Mouse (Mus musculus) CH12.LX (cell line): Measurements from ENCODE around the gene Adora1. TPM values are rescaled to one million over a fixed set of nuclear protein-coding genes. Genes with fewer than 3 reads are reported as not detected.
A peak's percentile ranks its signal among the peaks of the same experiment; 100 is the strongest.

Source experiments
- DNase-seq: peaks from one replicate; pipeline ENCODE4 v3.0.0-alpha.2; 2013; ENCODE audit errors: extremely low read depth
- H3K27ac ChIP-seq: 2 replicates; pipeline ENCODE4 v1.5.1; 2012; ENCODE audit warnings: low read depth, mild to moderate bottlenecking, control low read depth, moderate library complexity; ENCODE audit not compliant: insufficient read depth
- H3K27me3 ChIP-seq: replicated peaks from 2 replicates; pipeline ENCODE3; 2012; ENCODE audit warnings: inconsistent platforms
- H3K36me3 ChIP-seq, 2 experiments: replicated peaks in 1 of 2; 2 replicates each; pipeline versions ENCODE3 to v1.6.1; 2012; ENCODE audit warnings: inconsistent platforms in 1 of 2, low read length in 1 of 2, mild to moderate bottlenecking in 1 of 2, mixed read lengths in 1 of 2, moderate library complexity in 1 of 2; ENCODE audit not compliant: control insufficient read depth in 1 of 2, insufficient read depth in 1 of 2
- H3K4me1 ChIP-seq, 2 experiments: 2 replicates each; pipeline ENCODE4 v1.6.1; 2012; ENCODE audit warnings: inconsistent platforms in 1 of 2, moderate library complexity in 1 of 2; ENCODE audit not compliant: insufficient read depth in 2 of 2, control insufficient read depth in 1 of 2
- H3K4me2 ChIP-seq: 2 replicates; pipeline ENCODE4 v1.6.1; 2012; ENCODE audit warnings: low read depth, mild to moderate bottlenecking, control low read depth; ENCODE audit not compliant: poor library complexity, insufficient read depth, severe bottlenecking
- H3K4me3 ChIP-seq, 3 experiments: fragments of 150-350 bp in 1 of 3; sonication (generic) in 1 of 3; replicated peaks in 1 of 3; 2 replicates each; pipeline versions ENCODE3 to v1.5.1; 2011 to 2012; ENCODE audit warnings: low read depth in 2 of 3, low read length in 2 of 3, mild to moderate bottlenecking in 2 of 3, moderate library complexity in 2 of 3, control low read depth in 1 of 3, improper control_type of control experiment in 1 of 3, inconsistent platforms in 1 of 3, mixed read lengths in 1 of 3; ENCODE audit not compliant: poor library complexity in 1 of 3
- H3K79me2 ChIP-seq: replicated peaks from 2 replicates; pipeline ENCODE4 v1.6.1; 2012; ENCODE audit warnings: mild to moderate bottlenecking, moderate library complexity; ENCODE audit not compliant: control insufficient read depth, poor library complexity, insufficient read depth, severe bottlenecking; ENCODE audit errors: extremely low read depth
- H3K9ac ChIP-seq: 2 replicates; pipeline ENCODE4 v1.6.1; 2012; ENCODE audit warnings: low read depth, mild to moderate bottlenecking, control low read depth, moderate library complexity; ENCODE audit not compliant: insufficient read depth
- H3K9me3 ChIP-seq: replicated peaks from 2 replicates; pipeline ENCODE3; 2012; ENCODE audit warnings: low read length, inconsistent platforms, mixed read lengths
- BHLHE40 ChIP-seq: IDR thresholded peaks from 2 replicates; pipeline ENCODE4 v1.6.1; 2011; ENCODE audit warnings: mild to moderate bottlenecking, low read depth, low read length, improper control_type of control experiment
- CTCF ChIP-seq, 2 experiments: IDR thresholded peaks in 1 of 2; conservative IDR thresholded peaks in 1 of 2; 2 replicates each; pipeline ENCODE4 v1.5.1; 2011 to 2012; ENCODE audit warnings: low read depth in 2 of 2, low read length in 2 of 2, improper control_type of control experiment in 1 of 2, inconsistent platforms in 1 of 2, mild to moderate bottlenecking in 1 of 2, moderate library complexity in 1 of 2
- EP300 ChIP-seq: IDR thresholded peaks from 2 replicates; pipeline ENCODE4 v1.6.1; 2011; ENCODE audit warnings: low read length, improper control_type of control experiment
- ETS1 ChIP-seq: conservative IDR thresholded peaks from 2 replicates; pipeline ENCODE4 v1.6.1; 2012; ENCODE audit warnings: low read depth, mild to moderate bottlenecking, inconsistent platforms, low read length, improper control_type of control experiment, moderate library complexity
- GABPA ChIP-seq: IDR thresholded peaks from 2 replicates; pipeline ENCODE4 v1.6.1; 2012; ENCODE audit warnings: low read depth, low read length, improper control_type of control experiment, inconsistent platforms; ENCODE audit not compliant: insufficient replicate concordance
- MAZ ChIP-seq: IDR thresholded peaks from 2 replicates; pipeline ENCODE4 v1.6.1; 2012; ENCODE audit warnings: low read depth, mild to moderate bottlenecking, inconsistent platforms, low read length, improper control_type of control experiment, moderate library complexity
- MEF2A ChIP-seq: IDR thresholded peaks from 2 replicates; pipeline ENCODE4 v1.6.1; 2014; ENCODE audit warnings: low read depth, mild to moderate bottlenecking, inconsistent platforms, low read length, improper control_type of control experiment, borderline replicate concordance
- MXI1 ChIP-seq: IDR thresholded peaks from 2 replicates; pipeline ENCODE4 v1.6.1; 2011; ENCODE audit warnings: mild to moderate bottlenecking, low read depth, low read length, improper control_type of control experiment
- MYC ChIP-seq: IDR thresholded peaks from 2 replicates; pipeline ENCODE4 v1.6.1; 2011; ENCODE audit warnings: low read depth, mild to moderate bottlenecking, improper control_type of control experiment, low read length
- NELFE ChIP-seq: IDR thresholded peaks from 2 replicates; pipeline ENCODE4 v1.6.1; 2011; ENCODE audit warnings: low read depth, low read length, improper control_type of control experiment
- POLR2A ChIP-seq: IDR thresholded peaks from 2 replicates; pipeline ENCODE4 v1.6.1; 2011; ENCODE audit warnings: low read depth, mild to moderate bottlenecking, improper control_type of control experiment, low read length
- RCOR1 ChIP-seq: conservative IDR thresholded peaks from 2 replicates; pipeline ENCODE4 v1.6.1; 2012; ENCODE audit warnings: low read depth, mild to moderate bottlenecking, inconsistent platforms, low read length, improper control_type of control experiment
- SIN3A ChIP-seq: IDR thresholded peaks from 2 replicates; pipeline ENCODE4 v1.6.1; 2012; ENCODE audit warnings: low read length, improper control_type of control experiment, inconsistent platforms
- SMC3 ChIP-seq: IDR thresholded peaks from 2 replicates; pipeline ENCODE4 v1.6.1; 2011; ENCODE audit warnings: low read depth, low read length, improper control_type of control experiment
- TBP ChIP-seq: conservative IDR thresholded peaks from 2 replicates; pipeline ENCODE4 v1.6.1; 2011; ENCODE audit warnings: low read depth, low read length, improper control_type of control experiment
- TCF12 ChIP-seq: IDR thresholded peaks from 2 replicates; pipeline ENCODE4 v1.6.1; 2014; ENCODE audit warnings: low read depth, mild to moderate bottlenecking, inconsistent platforms, low read length, improper control_type of control experiment
- USF2 ChIP-seq: conservative IDR thresholded peaks from 2 replicates; pipeline ENCODE4 v1.6.1; 2011; ENCODE audit warnings: low read depth, low read length, improper control_type of control experiment
- ZC3H11A ChIP-seq: IDR thresholded peaks from 2 replicates; pipeline ENCODE4 v1.6.1; 2012; ENCODE audit warnings: low read depth, mild to moderate bottlenecking, inconsistent platforms, low read length, improper control_type of control experiment
- ZKSCAN1 ChIP-seq: IDR thresholded peaks from 2 replicates; pipeline ENCODE4 v1.6.1; 2012; ENCODE audit warnings: low read depth, inconsistent platforms, low read length, improper control_type of control experiment, borderline replicate concordance
- ZMIZ1 ChIP-seq: IDR thresholded peaks from 2 replicates; pipeline ENCODE4 v1.6.1; 2012; ENCODE audit warnings: low read depth, mild to moderate bottlenecking, inconsistent platforms, low read length, improper control_type of control experiment
- ZNF384 ChIP-seq: IDR thresholded peaks from 2 replicates; pipeline ENCODE4 v1.6.1; 2012; ENCODE audit warnings: low read depth, low read length, improper control_type of control experiment, inconsistent platforms
- dilution Hi-C: fragments of 300-500 bp; cut with MboI; formaldehyde crosslinking; loops from 2 replicates; pipeline ENCODE4 v1.14.3; 2020; ENCODE audit warnings: low sequenced_read_pairs; ENCODE audit not compliant: extremely low pct_unique_long_range_greater_than_20kb, extremely low pct_ligation_motif_present
- in situ Hi-C: fragments of 300-500 bp; cut with MboI; formaldehyde crosslinking; loops from 3 replicates; pipeline ENCODE4 v1.14.3; 2019; ENCODE audit warnings: low sequenced_read_pairs, low pct_ligation_motif_present, low pct_unique_long_range_greater_than_20kb, mixed read lengths
- polyA plus RNA-seq: library from polyadenylated mRNA; unstranded; fragments of >175 nt; gene quantifications from 2 replicates; pipeline ENCODE4 v1.2.1, GENCODE M21; 2012; ENCODE audit warnings: low read depth; ENCODE audit not compliant: insufficient read length
- total RNA-seq, 2 experiments: library from RNA; depleted of rRNA; stranded (reverse); fragments of 300-350 nt in 1 of 2; fragments of >200 nt in 1 of 2; gene quantifications; 2 replicates each; pipeline ENCODE4 v1.2.3; 2012 to 2014

Gene Adora1
- total and polyA plus RNA-seq, 3 experiments, result 0.20 TPM; not detected in 2

- H3K4me1 ChIP-seq, result peaks cover 36 to 73% of the 10 kb centered on the region in 2 experiments
- dilution Hi-C loops, result no loop called here
- H3K4me2 ChIP-seq, result no peak overlapping the region
- H3K79me2 ChIP-seq, result no peaks in the 10 kb centered on the region
- no peaks in the 10 kb centered on the region for H3K9me3 ChIP-seq
- TF ChIP-seq SMC3 (no peak), ZKSCAN1 (no peak), MXI1 (no peak), USF2 (no peak)
- TF ChIP-seq, all 38 proteins: peak for 0
- no peak overlapping the region for H3K4me3 ChIP-seq
- no peaks in the 10 kb centered on the region for H3K36me3 ChIP-seq
- in situ Hi-C loops, result no loop called here
- no peak overlapping the region for H3K27ac ChIP-seq
- no peak for DNase-seq
- H3K9ac ChIP-seq, result no peak overlapping the region
- H3K27me3 ChIP-seq, result no peaks in the 10 kb centered on the region
Measured at GRCm38 (mm10) chr1:134282342-134282741, 47.1 kb upstream of the Adora1 start.

GRCm38 (mm10) chr1:134281563-134281962, 46.3 kb upstream of the Adora1 start:
- Histone ChIP-seq H3K27me3 (no peaks in the 10 kb centered on the region), H3K27ac (no peak overlapping the region), H3K4me2 (no peak overlapping the region), H3K79me2 (no peaks in the 10 kb centered on the region), H3K9me3 (no peaks in the 10 kb centered on the region), H3K36me3 (no peaks in the 10 kb centered on the region), H3K4me1 (peaks cover 33 to 66% of the 10 kb centered on the region in 2 experiments), H3K9ac (no peak overlapping the region), H3K4me3 (no peak overlapping the region)
- in situ Hi-C loops (no loop called here), dilution Hi-C loops (no loop called here)
- TF ChIP-seq NELFE, result no peak
- peak in 1 of 2 experiments; percentile 19; a peak in 1 of 4 replicates for TF ChIP-seq CTCF (conservative IDR thresholded peaks at IDR 0.05 in 1 of 2, IDR thresholded peaks at IDR 0.05 in 1 of 2; ENCODE audit: low read depth in 2 of 2, low read length in 2 of 2)
- no peak for DNase-seq

GRCm38 (mm10) chr1:134280174-134280573, 44.9 kb upstream of the Adora1 start:
- H3K36me3 ChIP-seq, result no peaks in the 10 kb centered on the region
- dilution Hi-C loops, result no loop called here
- H3K9me3 ChIP-seq, result no peaks in the 10 kb centered on the region
- TF ChIP-seq POLR2A (no peak), EP300 (no peak), BHLHE40 (no peak), MAZ (no peak), TCF12 (no peak), ETS1 (no peak), ZNF384 (no peak), GABPA (no peak), CTCF (conservative IDR thresholded peaks at IDR 0.05 in 1 of 2, IDR thresholded peaks at IDR 0.05 in 1 of 2; ENCODE audit: low read depth in 2 of 2, low read length in 2 of 2) (no peak), MYC (no peak), RCOR1 (no peak), TBP (no peak), MEF2A (no peak), ZMIZ1 (no peak), ZC3H11A (no peak), SIN3A (no peak)
- in situ Hi-C loops, result no loop called here
- no peaks in the 10 kb centered on the region for H3K27me3 ChIP-seq
- no peaks in the 10 kb centered on the region for H3K79me2 ChIP-seq
- no peak overlapping the region for H3K4me3 ChIP-seq
- H3K27ac ChIP-seq, result no peak overlapping the region
- DNase-seq, result no peak
- H3K9ac ChIP-seq, result no peak overlapping the region
- H3K4me2 ChIP-seq, result no peak overlapping the region
- peaks cover 23 to 52% of the 10 kb centered on the region in 2 experiments for H3K4me1 ChIP-seq
